Mouse (Mus musculus) liver, adult 2 months (tissue): ENCODE measurements around the gene E2f1.

ENCODE experiments used
- CTCF ChIP-seq: fragments of 200-500 bp; IDR thresholded peaks from 2 replicates; pipeline ENCODE4 v1.5.1; 2011; ENCODE audit warnings: low read depth, low read length, control low read depth
- POLR2A ChIP-seq: fragments of 200-500 bp; IDR thresholded peaks from 2 replicates; pipeline ENCODE4 v1.6.1; 2011; ENCODE audit warnings: low read length, control low read depth; ENCODE audit not compliant: insufficient read depth; ENCODE audit errors: extremely low read depth

- TF ChIP-seq CTCF: no peak
- TF ChIP-seq POLR2A: no peak
These were observed 1.6 kb upstream of the E2f1 start for GRCm38 (mm10) chr2:154571266-154571665.
